Mouse (Mus musculus) kidney, embryonic 14.5 days (tissue): ENCODE results near the gene Mtmr3. TPM values are rescaled to one million over a fixed set of nuclear protein-coding genes. Genes with fewer than 3 reads are reported as not detected.

Experiments
- ATAC-seq: fragments of 200-750 bp; cut with Nextera tagmentation; 2 replicates; pipeline ENCODE4 v1.8.0; 2017; ENCODE audit warnings: moderate number of reproducible peaks, mild to moderate bottlenecking, moderate TSS enrichment, moderate library complexity; ENCODE audit not compliant: low FRiP score, low TSS enrichment
- H3K27ac ChIP-seq: fragments of 300-500 bp; sonication (generic); 2 replicates; pipeline ENCODE4 v1.5.1; 2014; ENCODE audit warnings: low read depth, mild to moderate bottlenecking, low read length, moderate library complexity, mixed read lengths
- H3K27me3 ChIP-seq: fragments of 300-500 bp; sonication (generic); 2 replicates; pipeline ENCODE4 v1.6.1; 2014; ENCODE audit warnings: mild to moderate bottlenecking, low read length; ENCODE audit not compliant: control insufficient read depth, insufficient read depth
- H3K36me3 ChIP-seq: fragments of 300-500 bp; sonication (generic); 2 replicates; pipeline ENCODE4 v1.6.1; 2014; ENCODE audit warnings: low read length, mixed read lengths; ENCODE audit not compliant: control insufficient read depth, insufficient read depth
- H3K4me1 ChIP-seq: fragments of 300-500 bp; sonication (generic); 2 replicates; pipeline ENCODE4 v1.6.1; 2014; ENCODE audit warnings: low read length, mixed read lengths; ENCODE audit not compliant: control insufficient read depth, insufficient read depth
- H3K4me2 ChIP-seq: fragments of 300-500 bp; sonication (generic); replicated peaks from 2 replicates; pipeline ENCODE4 v1.6.1; 2014; ENCODE audit warnings: low read depth, mild to moderate bottlenecking, low read length
- H3K4me3 ChIP-seq: fragments of 300-500 bp; sonication (generic); 2 replicates; pipeline ENCODE4 v1.5.1; 2014; ENCODE audit warnings: mild to moderate bottlenecking, low read length
- H3K9ac ChIP-seq: fragments of 300-500 bp; sonication (generic); 2 replicates; pipeline ENCODE4 v1.6.1; 2014; ENCODE audit warnings: low read depth, mild to moderate bottlenecking, low read length, moderate library complexity
- H3K9me3 ChIP-seq: fragments of 300-500 bp; sonication (generic); 2 replicates; pipeline ENCODE4 v1.6.1; 2016; ENCODE audit warnings: low read length; ENCODE audit not compliant: control insufficient read depth
- whole genome bisulfite sequencing: fragments of 180-500 bp; shearing (Covaris S2); extraction: QIAGEN DNeasy Blood & Tissue Kit; methylation state at CpG from one replicate; pipeline ENCODE4 v1.1.7; 2014; 5-methylcytosine and 5-hydroxymethylcytosine counted together
- polyA plus RNA-seq: library from polyadenylated mRNA; unstranded; fragments of >200 nt; fragmentation: Nextera tagmentation; extraction: Ambion mirVana; gene quantifications from 2 replicates; pipeline ENCODE4 v1.2.1, GENCODE M21; 2014

Mtmr3 gene
- polyA plus RNA-seq, 1 experiment from 2014 or later = 26.2 TPM

- Histone ChIP-seq H3K4me1 (no peaks in the 10 kb centered on the region; the same call in 1 of the 2 replicates), H3K9ac (no peak overlapping the region), H3K36me3 (no peaks in the 10 kb centered on the region), H3K27ac (no peak overlapping the region), H3K27me3 (no peaks in the 10 kb centered on the region), H3K9me3 (no peaks in the 10 kb centered on the region), H3K4me3 (no peak overlapping the region), H3K4me2 (no peak overlapping the region)
- no peak for ATAC-seq
- 32% methylated on average over 8 of the region's 8 CpGs for WGBS
Observed at GRCm38 (mm10) chr11:4629861-4630280, 35.2 kb upstream of the Mtmr3 start.

- Histone ChIP-seq H3K9me3 (no peaks in the 10 kb centered on the region), H3K36me3 (no peaks in the 10 kb centered on the region), H3K4me2 (no peak overlapping the region), H3K4me1 (no peaks in the 10 kb centered on the region; the same call in 1 of the 2 replicates), H3K27me3 (no peaks in the 10 kb centered on the region), H3K27ac (no peak overlapping the region), H3K4me3 (no peak overlapping the region), H3K9ac (no peak overlapping the region)
- WGBS = 78% methylated on average over 7 of the region's 7 CpGs
- no peak for ATAC-seq
Observed at GRCm38 (mm10) chr11:4627636-4628035, 33.0 kb upstream of the Mtmr3 start.

GRCm38 (mm10) chr11:4625931-4626330 is 31.3 kb upstream of the Mtmr3 start:
- Histone ChIP-seq H3K36me3 (no peaks in the 10 kb centered on the region), H3K27me3 (no peaks in the 10 kb centered on the region), H3K4me3 (no peak overlapping the region), H3K4me1 (no peaks in the 10 kb centered on the region; the same call in 1 of the 2 replicates), H3K9ac (no peak overlapping the region), H3K27ac (no peak overlapping the region), H3K9me3 (no peaks in the 10 kb centered on the region), H3K4me2 (no peak overlapping the region)
- 80% methylated on average over 7 of the region's 7 CpGs for WGBS
- no peak for ATAC-seq

- Histone ChIP-seq H3K9me3 (no peaks in the 10 kb centered on the region), H3K36me3 (no peaks in the 10 kb centered on the region), H3K4me3 (no peak overlapping the region), H3K9ac (no peak overlapping the region), H3K4me1 (no peaks in the 10 kb centered on the region), H3K4me2 (no peak overlapping the region), H3K27me3 (no peaks in the 10 kb centered on the region), H3K27ac (no peak overlapping the region)
- ATAC-seq = no peak
- 65% methylated on average over 5 of the region's 5 CpGs for WGBS
Observed at GRCm38 (mm10) chr11:4622997-4623396, 28.3 kb upstream of the Mtmr3 start.

- no peaks in the 10 kb centered on the region for H3K36me3 ChIP-seq
- no peak overlapping the region for H3K4me3 ChIP-seq
- H3K4me2 ChIP-seq = no peak overlapping the region
- H3K9ac ChIP-seq = no peak overlapping the region
- ATAC-seq = no peak
- H3K9me3 ChIP-seq = no peaks in the 10 kb centered on the region
- no peak overlapping the region for H3K27ac ChIP-seq
- H3K4me1 ChIP-seq = no peaks in the 10 kb centered on the region
- no peaks in the 10 kb centered on the region for H3K27me3 ChIP-seq
- 79% methylated on average over 7 of the region's 7 CpGs for WGBS
Observed at GRCm38 (mm10) chr11:4622442-4622986, 27.9 kb upstream of the Mtmr3 start.

GRCm38 (mm10) chr11:4621866-4622265 is 27.2 kb upstream of the Mtmr3 start:
- H3K36me3 ChIP-seq = no peaks in the 10 kb centered on the region
- no peaks in the 10 kb centered on the region for H3K4me1 ChIP-seq
- ATAC-seq = no peak
- H3K27ac ChIP-seq = no peak overlapping the region
- H3K4me2 ChIP-seq = no peak overlapping the region
- H3K27me3 ChIP-seq = no peaks in the 10 kb centered on the region
- no peak overlapping the region for H3K9ac ChIP-seq
- H3K9me3 ChIP-seq = no peaks in the 10 kb centered on the region
- WGBS = 65% methylated on average over 4 of the region's 4 CpGs
- no peak overlapping the region for H3K4me3 ChIP-seq

GRCm38 (mm10) chr11:4620501-4621108 is 25.9 kb upstream of the Mtmr3 start:
- H3K36me3 ChIP-seq = no peaks in the 10 kb centered on the region
- H3K27ac ChIP-seq = no peak overlapping the region
- ATAC-seq = no peak
- no peak overlapping the region for H3K4me3 ChIP-seq
- H3K9ac ChIP-seq = no peak overlapping the region
- 67% methylated on average over 13 of the region's 13 CpGs for WGBS
- H3K4me1 ChIP-seq = no peaks in the 10 kb centered on the region
- no peaks in the 10 kb centered on the region for H3K9me3 ChIP-seq
- H3K4me2 ChIP-seq = no peak overlapping the region
- H3K27me3 ChIP-seq = no peaks in the 10 kb centered on the region

- WGBS = 78% methylated on average over 16 of the region's 16 CpGs
- Histone ChIP-seq H3K9ac (no peak within 1 kb of the TSS), H3K9me3 (no peaks in the 10 kb centered on the region), H3K4me1 (no peaks in the 10 kb centered on the region), H3K27ac (no peak within 1 kb of the TSS), H3K27me3 (no peaks in the 10 kb centered on the region), H3K4me2 (no peak within 1 kb of the TSS), H3K36me3 (no peaks in the 10 kb centered on the region), H3K4me3 (no peak within 1 kb of the TSS)
- no peak for ATAC-seq
Observed at GRCm38 (mm10) chr11:4620017-4620485, 25.4 kb upstream of the Mtmr3 start, which contains the start of gene Gm11032. TSS of gene Gm11032 (plus strand) at chr11:4620067.

GRCm38 (mm10) chr11:4611904-4612303 is 17.2 kb upstream of the Mtmr3 start:
- Histone ChIP-seq H3K27ac (no peak overlapping the region), H3K9me3 (no peaks in the 10 kb centered on the region), H3K27me3 (no peaks in the 10 kb centered on the region), H3K4me3 (no peak overlapping the region), H3K9ac (no peak overlapping the region), H3K4me2 (no peak overlapping the region), H3K4me1 (no peaks in the 10 kb centered on the region), H3K36me3 (no peaks in the 10 kb centered on the region)
- 60% methylated on average over 2 of the region's 2 CpGs for WGBS
- ATAC-seq = no peak
